Mouse (Mus musculus): ENCODE measurements around the gene Irf2bp1.
A peak's percentile ranks its signal among the peaks of the same experiment; 100 is the strongest.

Gene Irf2bp1

GRCm38 (mm10) chr7:19003902-19004630 is at the start of gene Irf2bp1:
Gene Irf2bp1 (plus strand): TSS chr7:19004044.
- peak; percentile 95 for DNase-seq

GRCm38 (mm10) chr7:18957569-18958383 is 46.1 kb upstream of the Irf2bp1 start:
- peak; percentile 74 for DNase-seq

- no peak for DNase-seq
These were observed 45.5 kb upstream of the Irf2bp1 start for GRCm38 (mm10) chr7:18958384-18958766.

- no peak for DNase-seq
These were observed 44.4 kb upstream of the Irf2bp1 start for GRCm38 (mm10) chr7:18959446-18959845.

- no peak for DNase-seq
These were observed 41.6 kb upstream of the Irf2bp1 start for GRCm38 (mm10) chr7:18962171-18962792.

GRCm38 (mm10) chr7:18962795-18963194 is 41.0 kb upstream of the Irf2bp1 start:
- no peak for DNase-seq

- no peak for DNase-seq
These were observed 40.5 kb upstream of the Irf2bp1 start for GRCm38 (mm10) chr7:18963294-18963843.

- no peak for DNase-seq
These were observed 38.5 kb upstream of the Irf2bp1 start for GRCm38 (mm10) chr7:18965312-18965711.

GRCm38 (mm10) chr7:18967603-18968002 is 36.2 kb upstream of the Irf2bp1 start:
- no peak for DNase-seq

- no peak for DNase-seq
These were observed 32.9 kb upstream of the Irf2bp1 start for GRCm38 (mm10) chr7:18970956-18971355.

- DNase-seq: no peak
These were observed 25.5 kb upstream of the Irf2bp1 start for GRCm38 (mm10) chr7:18978381-18978780.

GRCm38 (mm10) chr7:18986503-18986902 is 17.3 kb upstream of the Irf2bp1 start:
- DNase-seq: no peak

- no peak for DNase-seq
These were observed 16.7 kb upstream of the Irf2bp1 start, which contains the start of gene Nanos2 for GRCm38 (mm10) chr7:18987100-18987499. Gene Nanos2 (plus strand): TSS chr7:18987400.

- no peak for DNase-seq
These were observed 16.1 kb upstream of the Irf2bp1 start for GRCm38 (mm10) chr7:18987747-18988146.

GRCm38 (mm10) chr7:18988780-18989179 is 15.1 kb upstream of the Irf2bp1 start:
- DNase-seq: no peak

- DNase-seq: peak; percentile 47
These were observed 13.8 kb upstream of the Irf2bp1 start for GRCm38 (mm10) chr7:18989995-18990394.

GRCm38 (mm10) chr7:18990601-18991295 is 13.1 kb upstream of the Irf2bp1 start, which contains the start of gene Mypop:
Gene Mypop (plus strand): TSS chr7:18991245.
- peak; percentile 100 for DNase-seq

GRCm38 (mm10) chr7:18991660-18992293 is 12.1 kb upstream of the Irf2bp1 start:
- peak; percentile 55 for DNase-seq

- DNase-seq: peak; percentile 68
These were observed 11.6 kb upstream of the Irf2bp1 start for GRCm38 (mm10) chr7:18992294-18992675.

GRCm38 (mm10) chr7:18993036-18993435 is 10.8 kb upstream of the Irf2bp1 start:
- DNase-seq: no peak

GRCm38 (mm10) chr7:18998835-18999234 is 5.0 kb upstream of the Irf2bp1 start:
- no peak for DNase-seq

- no peak for DNase-seq
These were observed 3.4 kb upstream of the Irf2bp1 start for GRCm38 (mm10) chr7:19000421-19000820.
